Mouse (Mus musculus) frontal cortex, postnatal 36 days (tissue): ENCODE data around the gene Lgals2.

Experiments used
- DNase-seq, 2 experiments: peaks; one replicate each; pipeline ENCODE4 v3.0.0; 2022; ENCODE audit warnings: low spot score in 2 of 2

Gene Lgals2

DNA sequence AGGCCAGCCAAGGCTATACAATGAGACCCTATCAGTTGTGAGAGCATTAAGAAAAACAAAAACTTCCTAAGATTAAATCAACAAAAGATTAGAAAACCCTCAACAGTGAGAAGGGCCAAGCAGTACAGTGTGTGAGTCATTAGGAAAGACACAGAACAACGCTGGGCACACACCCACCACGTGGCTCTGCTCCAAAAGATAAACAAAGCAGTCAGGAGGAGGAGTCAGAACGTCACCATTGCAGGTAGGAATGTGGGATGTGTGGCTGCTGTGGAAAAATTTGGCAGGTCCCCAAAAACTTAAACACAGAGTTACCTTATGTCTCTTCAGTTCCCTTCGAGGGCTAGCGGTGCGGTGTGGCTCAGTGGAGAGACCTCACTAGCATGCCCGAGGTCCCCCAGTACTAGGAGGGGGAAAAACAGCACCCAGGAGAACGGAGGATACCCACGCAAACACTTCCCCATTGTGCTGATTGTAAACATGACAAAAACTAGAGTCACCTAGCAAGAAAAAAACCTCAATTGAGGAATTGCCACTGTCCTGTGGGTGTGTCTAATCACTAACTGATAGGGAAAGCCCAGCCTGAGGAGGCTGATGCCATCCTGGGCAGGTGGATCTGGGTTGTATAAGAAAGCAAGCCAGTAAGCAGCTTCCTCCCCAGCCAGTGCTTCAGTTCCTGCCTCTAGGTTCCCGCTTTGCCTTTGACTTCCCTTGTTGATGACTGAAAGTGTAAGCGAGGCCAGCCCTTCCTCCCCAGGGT lies 39.8 kb downstream of the Lgals2 start:
- DNase-seq: no peak

DNA sequence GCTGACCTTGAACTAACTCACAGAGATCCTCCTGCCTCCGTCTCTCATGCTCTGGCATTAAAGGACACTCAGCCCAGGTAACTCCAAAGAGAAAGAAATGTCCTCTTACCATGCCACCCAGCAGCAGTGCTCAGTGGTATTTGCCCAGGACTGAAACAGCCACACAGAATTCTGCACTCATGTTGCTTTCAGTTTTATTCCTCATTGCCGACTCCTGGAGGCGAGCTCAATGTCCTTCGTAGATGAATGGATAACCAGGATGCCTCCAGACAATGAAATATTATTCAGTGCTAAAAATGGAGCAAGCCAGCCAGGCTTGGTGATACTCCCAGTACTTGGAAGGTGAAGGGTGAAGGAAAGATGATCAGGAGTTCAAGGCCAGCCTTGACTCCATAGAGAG lies 41.7 kb downstream of the Lgals2 start:
- no peak for DNase-seq

DNA sequence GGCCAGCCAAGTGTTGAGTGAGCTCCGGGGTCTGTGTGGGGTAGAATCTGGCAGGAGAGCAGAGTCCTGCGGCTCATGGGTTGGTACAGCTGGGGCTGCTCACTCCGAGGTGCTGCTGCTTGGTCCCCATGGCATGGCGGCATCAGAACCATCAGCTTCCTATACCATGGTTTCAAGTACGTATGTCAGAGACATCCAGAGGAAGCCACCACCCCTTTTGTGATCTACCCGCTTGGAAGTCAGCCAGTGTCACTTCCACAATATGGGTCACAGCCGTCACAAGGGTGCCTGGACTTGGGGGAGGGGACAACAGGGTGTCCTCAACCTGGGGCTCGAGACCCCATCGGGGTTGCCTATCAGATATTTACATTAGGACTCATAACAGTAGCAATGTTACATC lies 45.2 kb downstream of the Lgals2 start:
- no peak for DNase-seq

DNA sequence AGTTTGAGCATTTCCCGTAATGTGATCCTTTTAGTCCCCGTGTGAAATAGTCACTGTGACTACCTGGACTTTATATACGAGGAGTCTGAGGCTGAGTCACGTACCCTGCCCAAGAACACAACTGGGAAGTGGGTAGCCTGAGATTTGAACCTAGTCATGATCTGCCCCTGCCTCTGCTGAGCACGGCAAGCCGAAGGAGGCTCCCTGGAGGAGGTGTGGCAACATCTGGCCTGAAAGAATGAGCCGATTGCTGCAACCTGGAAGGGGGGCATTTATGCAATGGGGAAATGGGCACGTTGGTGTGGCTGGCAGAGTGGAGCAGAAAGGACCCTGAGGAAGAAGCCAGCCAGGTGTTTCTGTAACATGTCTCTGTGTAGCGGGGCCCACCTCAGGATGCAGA lies 45.6 kb downstream of the Lgals2 start:
- DNase-seq: no peak

DNA sequence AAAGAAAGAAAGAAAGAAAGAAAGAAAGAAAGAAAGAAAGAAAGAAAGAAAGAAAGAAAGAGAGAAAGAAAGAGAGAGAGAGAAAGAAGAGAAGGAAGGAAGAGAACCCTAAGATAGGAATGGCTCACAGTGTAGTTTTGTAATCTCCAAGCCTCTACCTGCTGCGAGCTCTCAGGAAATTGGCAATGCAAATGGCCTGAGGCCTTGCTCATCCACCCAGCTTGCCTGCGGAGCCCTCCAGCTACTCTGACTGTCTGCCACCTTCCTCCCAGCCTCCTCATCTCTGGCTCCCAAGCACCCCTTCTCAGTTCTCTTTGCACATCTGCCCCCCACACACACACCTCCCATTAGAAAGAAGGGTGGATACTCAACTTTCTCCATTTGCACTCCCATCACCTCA lies 46.3 kb downstream of the Lgals2 start:
- no peak for DNase-seq

DNA sequence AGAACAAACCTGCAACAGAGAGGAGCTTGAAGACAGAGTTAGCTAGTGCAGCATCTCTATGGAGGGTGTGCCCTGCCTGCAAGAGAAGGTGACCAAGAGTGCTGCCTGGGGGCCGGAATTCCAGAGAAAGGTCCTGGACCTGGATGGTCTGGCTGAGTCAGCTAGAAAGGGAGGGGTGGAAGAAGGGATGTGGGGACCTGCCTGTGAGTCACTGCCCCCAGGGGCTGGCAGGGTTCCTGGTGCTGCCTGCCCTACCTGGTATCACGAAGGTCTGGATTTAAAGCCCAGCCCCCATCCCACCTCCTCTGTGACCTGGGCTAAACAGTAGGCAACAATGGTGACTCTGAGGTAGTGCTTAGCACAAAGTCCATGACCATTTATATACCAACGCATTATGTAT lies 48.2 kb downstream of the Lgals2 start:
- DNase-seq: no peak

DNA sequence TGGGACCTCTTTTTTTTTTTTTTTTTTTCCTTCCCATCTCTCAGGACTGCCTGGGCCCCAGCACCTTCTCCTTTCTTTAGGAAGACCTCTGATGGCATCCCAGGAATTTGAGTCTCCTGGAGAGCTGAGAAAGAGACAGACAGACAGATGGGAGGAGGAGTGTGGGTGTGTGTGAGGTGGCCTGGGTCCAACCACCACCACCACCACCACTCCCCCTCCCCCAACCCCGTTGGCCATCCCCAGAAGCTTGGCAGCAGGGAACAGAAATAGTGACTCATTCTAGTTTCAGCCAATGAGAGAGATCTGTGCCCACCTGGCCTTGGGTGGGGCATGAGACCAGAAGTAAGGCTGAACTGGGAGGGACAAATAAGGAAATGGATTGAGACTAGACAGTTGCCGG lies 48.7 kb downstream of the Lgals2 start:
- DNase-seq: peak; percentile 24 to 27

DNA sequence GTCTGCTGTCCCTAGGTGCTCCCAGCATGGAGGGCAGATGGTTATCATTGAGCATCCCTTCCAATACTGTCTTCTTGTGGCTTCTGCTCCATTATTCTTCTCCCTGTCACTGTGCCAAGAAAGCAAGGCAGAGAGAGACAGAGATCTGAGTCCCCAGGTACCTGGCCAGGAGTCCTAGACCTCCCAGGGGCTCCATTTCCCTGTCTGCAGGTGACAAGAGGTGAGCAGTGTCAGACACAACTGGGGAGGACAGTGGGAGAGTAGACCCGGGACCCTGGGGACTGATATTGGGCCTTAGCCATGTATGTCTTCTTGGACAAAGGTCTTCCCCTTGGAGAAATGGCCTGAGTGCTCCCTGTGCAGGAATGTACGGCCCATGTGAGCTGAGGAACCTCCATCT lies 50.0 kb downstream of the Lgals2 start:
- no peak for DNase-seq

DNA sequence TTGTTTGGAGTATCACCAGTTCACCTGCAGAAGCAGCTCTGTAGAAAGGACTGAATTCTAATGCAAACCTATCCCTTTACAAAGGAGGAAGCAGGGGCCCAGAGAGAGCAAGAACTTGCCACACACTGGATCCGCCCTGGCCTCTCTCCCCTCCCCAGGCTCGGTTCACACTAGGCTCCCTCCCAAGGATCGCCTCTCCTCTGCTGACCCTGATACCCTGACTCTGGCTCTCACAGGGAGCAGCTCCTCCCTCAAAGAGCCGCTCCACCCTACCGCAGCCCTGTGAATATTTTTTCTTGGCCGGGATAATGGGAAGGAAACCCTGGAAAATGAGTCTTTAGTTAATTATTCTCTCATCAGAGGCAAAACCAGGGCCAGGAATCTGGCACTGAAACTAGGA lies 51.0 kb downstream of the Lgals2 start:
- DNase-seq: no peak

DNA sequence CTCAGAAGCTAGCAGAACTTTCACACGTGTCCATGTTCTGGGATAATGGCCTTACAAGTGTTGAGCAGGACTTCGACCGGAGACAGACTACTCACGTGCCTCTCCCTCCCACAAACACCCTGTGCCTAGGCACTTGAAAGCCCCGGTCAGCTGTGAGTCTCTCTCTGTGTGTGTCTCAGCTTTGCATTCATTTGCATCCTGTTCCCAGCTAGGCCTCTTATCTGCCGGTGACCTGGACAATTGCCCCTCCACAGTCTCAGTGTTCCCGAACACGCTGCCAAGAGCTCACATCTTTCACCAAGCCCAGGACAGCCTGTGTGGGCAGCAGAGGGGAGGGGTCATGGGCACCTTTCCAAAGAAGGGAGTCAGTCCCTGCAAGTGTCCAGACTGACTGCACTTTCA lies 51.8 kb downstream of the Lgals2 start:
- no peak for DNase-seq

DNA sequence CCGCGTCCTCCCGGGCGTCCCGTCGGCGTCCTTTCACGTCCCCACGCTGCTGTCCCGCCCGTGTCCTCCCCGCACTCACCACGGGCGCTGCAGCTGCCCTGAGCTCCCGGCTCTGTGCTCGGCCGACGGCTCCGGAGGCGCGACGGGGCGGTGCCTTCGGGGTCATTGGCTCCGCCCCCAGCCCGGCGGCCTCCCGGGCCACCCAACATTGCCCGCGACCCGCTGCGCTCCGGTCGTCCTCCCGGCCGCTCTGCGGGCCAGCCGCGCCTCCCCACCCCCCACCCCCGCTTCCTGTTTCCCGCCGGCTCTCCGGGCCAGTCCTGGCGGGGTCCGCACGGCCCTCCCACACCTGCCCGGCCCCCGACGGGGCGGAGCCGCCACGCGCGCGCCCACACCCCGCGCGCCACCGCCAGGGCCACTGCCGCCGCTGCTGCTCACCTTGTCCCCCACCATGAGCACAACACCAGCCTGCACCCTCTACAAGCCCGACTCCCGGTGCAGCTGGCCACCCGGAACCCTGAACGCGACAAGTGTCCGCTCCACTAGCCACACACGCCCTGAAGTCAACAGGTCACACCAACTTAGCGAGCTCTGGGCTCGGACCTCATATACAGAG lies 52.4 kb downstream of the Lgals2 start, which contains the start of gene Card10:
Gene Card10, minus strand, starts transcription at position 267 of the 616 bp plus-strand sequence.
- no peak for DNase-seq

DNA sequence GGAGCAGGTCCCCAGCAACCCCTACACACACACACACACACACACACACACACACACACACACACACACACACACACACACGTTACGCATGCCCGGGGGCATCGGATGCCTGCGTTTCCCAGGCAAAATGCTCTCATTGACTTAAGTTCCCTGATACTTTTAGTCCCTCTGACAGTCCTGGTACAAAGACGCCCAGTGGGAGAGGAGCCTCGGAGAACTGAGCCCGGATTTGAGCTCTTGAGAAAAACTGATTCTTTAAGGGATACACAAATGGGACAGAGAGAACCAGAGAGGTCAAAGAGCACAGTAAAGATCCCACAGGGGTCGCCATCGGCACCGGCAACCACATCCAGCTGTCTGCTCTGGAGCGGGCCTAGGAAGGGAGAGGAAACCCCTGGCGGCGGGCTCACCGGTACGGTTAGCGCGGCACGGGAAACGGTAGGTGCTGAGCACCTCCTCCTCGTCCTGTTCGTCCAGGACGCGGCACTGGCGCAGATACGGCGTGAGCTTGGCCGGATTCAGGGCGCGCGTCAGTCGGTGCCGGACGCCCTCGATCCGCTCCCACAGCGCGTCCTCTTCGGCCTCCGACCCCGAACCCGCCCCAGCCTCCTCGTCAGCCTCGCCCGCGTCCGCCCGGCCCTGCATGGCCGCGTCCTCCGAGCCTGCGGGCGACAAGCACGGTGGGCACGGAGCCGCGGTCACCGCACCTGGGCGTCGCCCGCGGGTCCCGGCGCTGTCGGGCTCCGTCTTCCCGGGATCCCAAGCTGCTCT lies 53.2 kb downstream of the Lgals2 start:
- no peak for DNase-seq

DNA sequence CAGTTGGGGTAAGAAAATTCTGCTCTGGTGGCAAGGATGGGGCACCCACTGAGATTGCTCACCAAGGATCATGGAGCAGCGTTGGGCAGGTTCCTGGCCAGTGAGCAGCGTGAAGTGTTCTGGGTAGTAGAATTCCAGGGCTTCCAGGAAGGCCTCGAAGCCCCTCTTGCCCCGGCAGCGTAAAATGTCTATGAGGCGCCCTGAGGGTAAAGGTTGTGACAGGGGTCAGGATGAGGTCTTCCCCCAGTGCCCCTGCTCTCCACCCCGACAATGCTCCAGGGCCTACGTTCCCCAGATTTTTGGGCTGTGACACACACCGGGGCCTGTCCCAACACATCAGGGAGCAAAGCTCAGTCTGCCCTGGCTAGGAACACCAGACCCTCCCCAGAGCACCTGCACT lies 53.8 kb downstream of the Lgals2 start:
- no peak for DNase-seq
